Mouse (Mus musculus) embryonic fibroblast, embryonic 13.5 days (primary cell): ENCODE results near the gene Slamf9.

Experiments used
- CTCF ChIP-seq: IDR thresholded peaks from 2 replicates; pipeline ENCODE4 v1.5.1; 2011; ENCODE audit warnings: mild to moderate bottlenecking, control low read depth, low read length, moderate library complexity, borderline replicate concordance; ENCODE audit not compliant: insufficient read depth
- POLR2A ChIP-seq: IDR thresholded peaks from 2 replicates; pipeline ENCODE4 v1.6.1; 2011; ENCODE audit warnings: low read depth, mild to moderate bottlenecking, control low read depth, low read length, moderate library complexity

- TF ChIP-seq CTCF (no peak), POLR2A (no peak)
Measured at GRCm38 (mm10) chr1:172497428-172497827, 22.3 kb downstream of the Slamf9 start.
